Mouse (Mus musculus) midbrain, embryonic 11.5 days (tissue): ENCODE measurements around the gene Gm21882. TPM values are rescaled to one million over a fixed set of nuclear protein-coding genes. Genes with fewer than 3 reads are reported as not detected.
"Not testable (repeated sequence)": the region's sequence is repeated elsewhere in the genome, so short reads cannot be mapped to it uniquely, and the experiment has no call there.

ENCODE experiments used
- ATAC-seq: fragments of 200-750 bp; cut with Nextera tagmentation; 2 replicates; pipeline ENCODE4 v1.8.0; 2017; ENCODE audit warnings: moderate TSS enrichment, moderate library complexity; ENCODE audit not compliant: low FRiP score
- DNase-seq: peaks from one replicate; pipeline ENCODE4 v3.0.0; 2015; ENCODE audit warnings: low spot score; ENCODE audit errors: missing footprints
- H3K27ac ChIP-seq: fragments of 300-500 bp; sonication (generic); 2 replicates; pipeline ENCODE4 v1.5.1; 2014; ENCODE audit warnings: low read depth, low read length
- H3K27me3 ChIP-seq: fragments of 300-500 bp; sonication (generic); 2 replicates; pipeline ENCODE4 v1.6.1; 2014; ENCODE audit warnings: mild to moderate bottlenecking, low read length, moderate library complexity, mixed read lengths; ENCODE audit not compliant: control insufficient read depth, insufficient read depth
- H3K36me3 ChIP-seq: fragments of 300-500 bp; sonication (generic); 2 replicates; pipeline ENCODE4 v1.6.1; 2014; ENCODE audit warnings: mild to moderate bottlenecking, low read length, moderate library complexity, mixed read lengths; ENCODE audit not compliant: control insufficient read depth, insufficient read depth
- H3K4me1 ChIP-seq: fragments of 300-500 bp; sonication (generic); 2 replicates; pipeline ENCODE4 v1.6.1; 2014; ENCODE audit warnings: low read length; ENCODE audit not compliant: control insufficient read depth, insufficient read depth
- H3K4me2 ChIP-seq: fragments of 300-500 bp; sonication (generic); 2 replicates; pipeline ENCODE4 v1.6.1; 2014; ENCODE audit warnings: mild to moderate bottlenecking, moderate library complexity
- H3K4me3 ChIP-seq: fragments of 300-500 bp; sonication (generic); 2 replicates; pipeline ENCODE4 v1.5.1; 2014; ENCODE audit warnings: low read depth, low read length
- H3K9ac ChIP-seq: fragments of 300-500 bp; sonication (generic); 2 replicates; pipeline ENCODE4 v1.6.1; 2014; ENCODE audit warnings: low read length
- H3K9me3 ChIP-seq: fragments of 300-500 bp; sonication (generic); 2 replicates; pipeline ENCODE4 v1.6.1; 2016; ENCODE audit warnings: low read length; ENCODE audit not compliant: control insufficient read depth
- WGBS: fragments of 180-500 bp; shearing (Covaris S2); extraction: QIAGEN DNeasy Blood & Tissue Kit; methylation state at CpG from one replicate; pipeline ENCODE4 v1.1.7; 2014; 5-methylcytosine and 5-hydroxymethylcytosine counted together
- polyA plus RNA-seq: library from polyadenylated mRNA; unstranded; fragments of >200 nt; fragmentation: Nextera tagmentation; extraction: Ambion mirVana; gene quantifications from 2 replicates; pipeline ENCODE4 v1.2.1, GENCODE M21; 2014

The Gm21882 gene
- polyA plus RNA-seq, result not detected in 2 replicates

DNA sequence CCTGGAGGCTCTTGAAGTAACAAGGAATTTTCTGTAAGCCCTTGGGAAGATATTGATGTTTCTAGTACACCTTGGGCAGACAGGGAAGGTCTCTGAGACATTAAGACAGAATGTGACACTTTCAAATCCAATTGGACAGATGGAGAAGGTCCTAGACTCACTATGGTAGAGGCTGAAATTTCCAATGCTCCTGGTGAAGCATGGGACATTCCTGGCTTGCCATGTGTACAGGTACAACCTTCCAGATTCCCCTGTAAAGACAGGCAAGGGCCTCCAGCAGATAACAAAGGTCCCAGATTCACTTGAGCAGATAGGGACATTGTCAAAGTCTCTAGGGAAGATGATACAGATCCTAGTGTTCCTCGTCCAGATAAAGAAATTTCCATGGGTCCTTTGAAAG lies at the start of gene Gm21882:
Gene Gm21882, minus strand, starts transcription at position 101 of the 400 bp plus-strand sequence.
- WGBS, result 75% methylated on average over 1 of the region's 1 CpGs
- H3K27me3 ChIP-seq, H3K36me3 ChIP-seq, H3K4me2 ChIP-seq, H3K27ac ChIP-seq, H3K9me3 ChIP-seq, H3K9ac ChIP-seq, H3K4me1 ChIP-seq, DNase-seq, H3K4me3 ChIP-seq, ATAC-seq: not testable (repeated sequence)

Other genes with a start within 250 kb of the Gm21882 start
- gene Gm21865, start 64.6 kb downstream of the Gm21882 start, polyA plus RNA-seq, result not detected in 2 replicates